Mouse (Mus musculus) lung, adult 2 months (tissue): ENCODE data around the gene Nebl. TPM values are rescaled to one million over a fixed set of nuclear protein-coding genes. Genes with fewer than 3 reads are reported as not detected.

ENCODE experiments used
- DNase-seq: peaks from one replicate; pipeline ENCODE4 v3.0.0; 2022
- H3K4me1 ChIP-seq: fragments of 200-500 bp; 2 replicates; pipeline ENCODE4 v1.6.1; 2011; ENCODE audit warnings: low read length; ENCODE audit not compliant: control insufficient read depth, insufficient read depth
- H3K4me3 ChIP-seq: fragments of 200-500 bp; replicated peaks from 2 replicates; pipeline ENCODE3; 2011; ENCODE audit warnings: low read depth, mild to moderate bottlenecking, control low read depth, low read length; ENCODE audit errors: extremely low read depth
- CTCF ChIP-seq: fragments of 200-500 bp; IDR thresholded peaks from 2 replicates; pipeline ENCODE4 v1.5.1; 2011; ENCODE audit warnings: mild to moderate bottlenecking, low read length, control low read depth; ENCODE audit not compliant: insufficient read depth
- POLR2A ChIP-seq: fragments of 200-500 bp; IDR thresholded peaks from 2 replicates; pipeline ENCODE4 v1.6.1; 2011; ENCODE audit warnings: low read depth, mild to moderate bottlenecking, control low read depth, low read length, borderline replicate concordance; ENCODE audit errors: extremely low read depth
- WGBS: fragments of 180-500 bp; shearing (Covaris S2); methylation state at CpG from one replicate; pipeline ENCODE4 v1.1.7; 2018; 5-methylcytosine and 5-hydroxymethylcytosine counted together
- polyA plus RNA-seq: library from polyadenylated mRNA; depleted of rRNA; stranded (reverse); fragments of >200 nt; gene quantifications from 2 replicates; pipeline ENCODE4 v1.2.3, GENCODE M21; 2012

The Nebl gene
- polyA plus RNA-seq, 1 experiment, result 182 TPM

DNA sequence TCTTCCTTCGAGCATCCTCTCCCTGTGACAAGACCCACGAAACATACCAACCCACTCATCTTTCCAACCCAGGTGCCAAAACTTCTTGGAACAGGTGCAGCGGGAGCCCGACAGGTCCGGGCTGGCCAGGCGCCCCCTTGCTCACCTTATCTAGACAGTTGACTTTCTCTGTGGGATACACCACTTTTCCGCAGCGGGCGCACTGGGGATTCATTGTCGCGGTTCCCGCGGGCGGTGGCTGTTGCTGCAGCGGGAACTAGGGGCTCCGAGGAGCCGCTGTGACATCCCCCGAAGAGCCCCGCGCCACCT, 662 bp downstream of the Nebl start:
- DNase-seq, result no peak
- H3K4me1 ChIP-seq, result peaks cover 4% of the 10 kb centered on the region; the same call in 1 of the 2 replicates
- peak overlapping the region; percentile 61 for H3K4me3 ChIP-seq
- 2% methylated on average over 20 of the region's 20 CpGs for WGBS
- no peak for TF ChIP-seq POLR2A
- no peak for TF ChIP-seq CTCF

DNA sequence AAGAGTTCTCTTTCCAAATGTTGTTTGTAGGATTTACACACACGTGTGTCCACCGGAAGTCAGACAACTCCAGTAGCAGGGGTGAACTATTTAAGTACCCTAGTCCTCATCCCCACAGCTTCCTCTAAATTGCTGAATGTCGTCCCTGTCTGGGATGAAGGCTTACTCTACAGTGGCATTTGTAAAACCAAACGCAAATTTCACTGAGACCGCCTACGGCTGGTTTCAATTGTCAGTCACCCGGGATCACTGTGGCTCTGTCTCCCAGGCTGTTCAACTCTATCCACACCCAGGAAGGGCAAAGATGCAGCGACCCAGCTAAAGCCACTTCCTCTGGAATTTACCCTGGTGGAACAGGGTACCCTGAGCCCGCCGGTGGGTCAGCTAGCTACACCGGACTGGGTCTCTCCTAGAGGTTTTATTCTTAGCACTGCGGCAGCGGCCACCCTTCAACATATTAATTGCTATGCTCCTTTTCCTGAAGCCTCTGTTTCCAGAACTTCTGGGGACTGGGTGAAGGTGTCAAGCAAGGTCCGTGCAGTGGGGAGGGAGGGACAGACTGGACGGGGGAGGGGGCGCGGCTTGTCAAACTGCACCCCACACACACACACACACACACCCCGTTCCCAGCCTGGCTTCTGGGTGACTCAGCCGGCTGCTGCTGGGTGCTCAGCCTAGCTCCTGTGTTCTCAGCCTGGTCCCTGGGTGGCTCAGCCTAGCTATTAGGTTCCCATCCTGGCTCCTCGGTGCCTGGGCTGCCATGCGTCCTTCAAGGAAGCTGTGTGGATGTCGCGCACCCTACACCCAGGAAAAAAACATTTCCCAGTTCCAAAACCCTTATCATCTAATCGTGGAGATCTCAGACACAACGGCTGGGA, 1.3 kb downstream of the Nebl start:
- H3K4me1 ChIP-seq, result peaks cover 4% of the 10 kb centered on the region; the same call in 1 of the 2 replicates
- 6% methylated on average over 25 of the region's 25 CpGs for WGBS
- DNase-seq, result no peak
- no peak for TF ChIP-seq CTCF
- peak; percentile 38; the same call in 1 of the 2 replicates for TF ChIP-seq POLR2A
- peak overlapping the region; percentile 61 for H3K4me3 ChIP-seq

DNA sequence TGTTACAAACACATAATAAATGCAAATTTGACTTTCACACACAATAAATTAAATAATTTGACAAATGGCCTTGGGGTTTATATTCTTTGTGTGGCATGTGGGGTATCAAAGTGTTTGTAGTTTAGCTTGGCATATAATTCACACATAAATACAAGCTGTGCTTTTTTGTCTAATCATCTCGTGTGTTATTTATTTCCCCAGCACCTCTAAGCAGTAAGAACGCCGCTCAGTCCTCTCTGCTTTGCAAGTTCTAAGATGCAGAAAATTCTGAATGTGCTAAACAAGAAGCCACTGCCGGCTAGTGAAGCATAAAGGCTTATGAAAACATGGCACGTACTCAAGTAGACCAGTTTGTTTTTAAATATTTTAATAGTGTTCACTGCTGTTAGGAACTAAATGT, 6.9 kb downstream of the Nebl start:
- H3K4me3 ChIP-seq, result no peak overlapping the region
- no peak for TF ChIP-seq POLR2A
- TF ChIP-seq CTCF, result no peak
- DNase-seq, result no peak
- peaks cover 15% of the 10 kb centered on the region for H3K4me1 ChIP-seq
- WGBS, result 78% methylated on average over 5 of the region's 5 CpGs

DNA sequence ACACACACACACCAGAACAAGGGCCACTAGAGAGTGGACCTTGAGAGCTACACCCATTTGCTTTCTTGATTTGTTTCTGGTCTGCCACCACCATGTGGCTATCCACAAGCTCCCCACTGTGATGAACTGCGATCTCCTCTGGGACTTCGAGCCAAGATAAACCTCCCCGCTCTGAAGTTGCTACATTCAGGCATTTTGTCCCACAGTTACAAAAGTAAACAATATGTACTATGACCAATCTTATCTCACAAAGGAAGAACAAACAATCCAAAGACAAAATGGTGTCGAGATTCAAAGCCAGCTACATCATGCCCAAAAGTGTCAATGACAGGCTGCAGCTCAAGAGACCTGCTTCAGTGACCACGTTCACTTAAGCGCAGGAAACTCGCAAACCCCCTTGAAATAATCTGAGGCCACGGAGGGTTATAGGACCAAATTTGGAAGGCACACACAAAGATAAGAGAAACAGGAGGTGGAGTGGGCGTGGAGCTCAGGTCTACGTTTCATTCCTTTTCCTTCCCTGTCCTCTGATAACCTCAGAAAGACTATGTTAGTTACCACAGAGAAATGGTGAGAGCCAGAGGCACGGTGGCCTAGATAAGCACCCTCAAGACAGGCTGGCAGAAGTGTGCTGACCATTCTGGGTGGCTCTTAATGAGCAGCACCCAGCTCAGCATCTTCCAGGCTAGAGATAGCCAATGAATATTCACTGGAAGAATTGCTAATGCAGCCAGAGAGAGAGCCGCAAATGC, 7.8 kb downstream of the Nebl start:
- TF ChIP-seq POLR2A, result no peak
- peaks cover 11% of the 10 kb centered on the region; the same call in 1 of the 2 replicates for H3K4me1 ChIP-seq
- 26% methylated on average over 12 of the region's 12 CpGs for WGBS
- DNase-seq, result no peak
- no peak overlapping the region for H3K4me3 ChIP-seq

DNA sequence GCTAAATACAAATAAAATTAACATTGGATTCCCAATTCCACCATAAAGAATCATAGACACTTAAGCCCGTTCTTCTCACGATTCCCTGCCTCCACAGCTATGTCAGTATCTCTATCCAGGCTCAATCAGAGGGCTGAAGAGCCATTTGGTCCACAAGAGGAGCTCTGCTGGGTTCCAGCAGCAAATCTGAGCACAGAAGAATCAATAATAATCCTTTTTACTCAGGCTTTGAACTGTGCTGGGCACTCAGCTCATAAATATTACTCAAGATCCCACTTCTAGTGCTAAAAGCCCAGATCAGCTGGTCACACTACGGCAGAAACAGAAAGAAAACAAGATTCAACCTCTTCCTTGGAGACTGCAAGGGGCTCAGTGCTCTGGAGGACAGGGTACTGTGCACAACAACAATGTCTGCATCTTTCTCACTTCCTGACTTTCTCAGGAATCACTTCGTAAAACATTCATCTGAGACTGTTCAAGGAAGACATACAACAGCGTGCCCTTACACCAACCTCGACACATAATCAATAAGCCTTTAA, 10.0 kb downstream of the Nebl start:
- no peak for TF ChIP-seq CTCF
- WGBS, result 60% methylated on average over 6 of the region's 6 CpGs
- Histone ChIP-seq H3K4me1 (peaks cover 14% of the 10 kb centered on the region), H3K4me3 (no peak overlapping the region)
- DNase-seq, result no peak

DNA sequence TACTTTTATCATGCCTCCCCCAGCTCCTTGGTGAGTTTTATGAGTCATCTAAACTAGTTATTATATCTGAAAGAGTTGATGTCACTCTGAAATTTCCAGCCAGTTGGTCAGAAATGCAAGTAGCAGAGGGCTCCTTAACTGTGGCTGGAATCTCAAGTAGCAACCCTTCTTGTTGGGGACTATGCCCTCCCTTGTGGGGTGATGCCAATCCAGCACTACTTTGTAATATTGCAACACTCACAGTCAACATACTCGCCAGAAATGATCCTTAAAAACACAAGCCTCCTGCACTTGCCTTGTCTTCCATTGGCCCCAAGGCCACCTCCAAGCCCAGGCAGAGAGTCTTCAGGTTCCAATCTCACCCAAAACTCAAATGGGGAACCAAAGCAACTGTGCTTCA, 13.0 kb downstream of the Nebl start:
- TF ChIP-seq CTCF (no peak), POLR2A (no peak)
- WGBS, result 39% methylated on average over 1 of the region's 1 CpGs
- H3K4me3 ChIP-seq, result no peak overlapping the region
- peak; percentile 52 for DNase-seq
- H3K4me1 ChIP-seq, result peaks cover 16% of the 10 kb centered on the region

DNA sequence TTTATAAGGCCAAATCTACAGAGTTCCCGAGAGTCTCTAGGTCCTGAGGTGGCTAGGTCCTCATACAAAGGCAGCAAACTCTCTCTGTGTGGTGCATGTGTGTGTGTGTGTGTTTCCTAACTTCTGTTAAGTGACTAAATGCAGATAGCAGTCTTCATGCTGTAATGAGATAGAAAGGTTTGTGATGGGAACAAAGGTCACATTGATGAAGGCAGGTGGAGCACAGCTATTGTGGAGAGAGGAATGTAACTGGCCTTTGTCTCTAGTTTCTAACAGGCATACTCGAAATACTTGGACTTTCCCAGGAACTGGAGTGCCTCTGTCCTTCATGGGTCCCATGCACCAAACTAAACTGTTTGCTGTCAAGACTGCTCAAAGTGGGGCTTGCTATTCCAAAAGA, 14.1 kb downstream of the Nebl start:
- H3K4me3 ChIP-seq, result no peak overlapping the region
- no peak for TF ChIP-seq CTCF
- no peak for TF ChIP-seq POLR2A
- no peak for DNase-seq
- H3K4me1 ChIP-seq, result peaks cover 14% of the 10 kb centered on the region
- WGBS, result 64% methylated on average over 2 of the region's 2 CpGs

DNA sequence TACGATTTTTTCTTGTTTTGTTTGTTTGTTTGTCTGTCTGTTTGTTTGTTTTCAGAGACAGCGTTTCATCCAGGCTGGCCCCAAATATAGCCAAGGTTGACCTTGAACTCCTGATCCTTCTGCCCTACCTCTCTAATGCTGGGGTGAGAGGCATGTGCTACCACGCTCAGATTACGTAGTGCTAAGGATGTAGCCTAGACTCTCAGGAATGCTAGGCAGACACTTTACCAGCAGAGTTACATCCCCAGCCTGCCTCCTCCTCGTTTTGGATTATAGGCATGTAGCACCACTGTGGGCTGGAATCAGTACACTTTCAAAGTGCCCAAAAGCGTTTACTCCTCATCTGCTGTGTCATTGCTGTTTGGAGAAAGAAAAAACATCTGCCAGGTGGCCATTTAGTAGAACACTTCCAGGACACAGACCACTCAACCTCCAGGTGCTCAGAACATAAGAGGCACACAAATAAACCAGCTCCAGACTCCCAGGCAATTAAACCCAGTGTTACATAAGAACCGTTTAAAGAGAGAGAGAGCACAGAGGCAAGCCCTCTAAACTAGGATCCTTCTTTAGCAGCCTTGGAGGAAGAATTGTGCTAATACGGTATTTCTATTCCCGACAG, 16.0 kb downstream of the Nebl start:
- no peak for TF ChIP-seq CTCF
- WGBS, result 59% methylated on average over 9 of the region's 9 CpGs
- peak; percentile 56 for DNase-seq
- Histone ChIP-seq H3K4me1 (peaks cover 9% of the 10 kb centered on the region), H3K4me3 (no peak overlapping the region)

DNA sequence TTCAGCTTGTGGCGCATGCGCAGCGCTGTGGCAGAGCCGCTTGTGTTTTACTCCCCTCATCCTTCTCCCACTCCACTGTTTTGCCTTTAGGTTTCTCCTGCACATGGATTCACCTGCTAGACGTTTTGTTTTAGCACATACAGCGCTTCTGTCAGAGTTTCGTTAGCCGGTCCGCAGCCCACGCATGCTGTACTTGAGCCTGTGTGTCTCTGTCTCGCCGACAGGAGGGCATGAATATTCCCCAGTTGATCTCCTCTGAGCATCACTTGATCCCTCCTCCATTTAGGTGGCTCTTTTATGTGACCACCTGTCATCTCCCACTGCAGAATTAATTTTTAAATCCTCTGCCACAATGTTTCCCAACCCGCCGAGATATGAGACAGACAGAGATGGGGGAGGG, 16.6 kb downstream of the Nebl start:
- TF ChIP-seq CTCF (no peak), POLR2A (no peak)
- Histone ChIP-seq H3K4me3 (no peak overlapping the region), H3K4me1 (peaks cover 9% of the 10 kb centered on the region)
- WGBS, result 84% methylated on average over 14 of the region's 14 CpGs
- no peak for DNase-seq

DNA sequence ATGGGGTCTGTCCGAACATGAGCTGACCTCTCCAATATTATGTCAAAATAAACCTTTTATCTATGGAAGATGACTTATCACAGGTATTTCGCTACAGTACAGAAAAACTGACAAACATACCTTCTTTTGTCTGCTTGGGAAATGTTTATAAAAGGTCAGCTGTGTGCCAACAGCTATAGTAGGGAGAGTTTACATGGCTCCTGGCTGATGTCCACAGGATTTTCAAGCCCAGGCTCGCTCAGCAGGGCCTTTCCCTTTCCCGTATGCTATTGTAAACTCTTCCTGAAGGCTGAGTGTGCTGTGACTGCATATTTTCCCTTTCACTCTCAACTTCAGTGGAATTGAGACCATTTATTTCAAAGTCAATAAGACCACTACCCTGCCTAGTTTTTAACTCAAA, 17.1 kb downstream of the Nebl start:
- no peak overlapping the region for H3K4me3 ChIP-seq
- DNase-seq, result no peak
- 37% methylated on average over 4 of the region's 4 CpGs for WGBS
- H3K4me1 ChIP-seq, result peaks cover 9% of the 10 kb centered on the region
- no peak for TF ChIP-seq POLR2A
- TF ChIP-seq CTCF, result no peak

DNA sequence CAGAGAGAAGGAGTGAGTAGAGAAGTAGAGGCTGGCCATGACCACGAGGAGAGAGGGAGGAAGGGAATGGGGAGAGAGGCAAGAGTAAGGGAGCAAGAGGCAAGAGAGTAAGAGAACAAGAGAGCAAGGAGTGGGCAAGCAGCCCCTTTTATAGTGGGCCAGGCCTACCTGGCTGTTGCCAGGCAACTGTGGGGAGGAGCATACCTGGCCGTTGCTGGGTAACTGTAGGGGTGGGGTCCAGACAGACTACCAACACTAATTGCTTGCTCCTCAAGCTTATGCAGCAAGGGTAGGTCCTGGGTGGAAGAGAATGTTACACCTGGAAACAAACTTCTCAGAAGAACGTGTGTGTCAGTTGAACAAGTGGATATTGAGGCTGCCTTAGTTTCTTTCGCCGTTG, 20.0 kb downstream of the Nebl start:
- 84% methylated on average over 5 of the region's 5 CpGs for WGBS

More for the DNA sequence above, 20.0 kb downstream of the Nebl start:
- Histone ChIP-seq H3K4me3 (no peak overlapping the region), H3K4me1 (peaks cover 7% of the 10 kb centered on the region)
- no peak for TF ChIP-seq CTCF
- TF ChIP-seq POLR2A, result no peak
- DNase-seq, result no peak
